Mouse (Mus musculus) hindbrain, embryonic 10.5 days (tissue): ENCODE results near the gene Eif2b5. TPM values are rescaled to one million over a fixed set of nuclear protein-coding genes. Genes with fewer than 3 reads are reported as not detected.
A peak's percentile ranks its signal among the peaks of the same experiment; 100 is the strongest.

Experiments used
- DNase-seq: peaks from one replicate; pipeline ENCODE4 v3.0.0-alpha.2; 2017; ENCODE audit warnings: low spot score
- H3K27ac ChIP-seq: fragments of 300-500 bp; sonication (generic); 2 replicates; pipeline ENCODE4 v1.5.1; 2016; ENCODE audit warnings: mild to moderate bottlenecking, moderate library complexity
- H3K27me3 ChIP-seq: fragments of 300-500 bp; sonication (generic); 2 replicates; pipeline ENCODE4 v1.6.1; 2016; ENCODE audit warnings: mild to moderate bottlenecking; ENCODE audit not compliant: poor library complexity, insufficient read depth, severe bottlenecking
- H3K36me3 ChIP-seq: fragments of 300-500 bp; sonication (generic); 2 replicates; pipeline ENCODE4 v1.6.1; 2016; ENCODE audit warnings: mild to moderate bottlenecking, moderate library complexity
- H3K4me1 ChIP-seq: fragments of 300-500 bp; sonication (generic); replicated peaks from 2 replicates; pipeline ENCODE4 v1.6.1; 2016; ENCODE audit warnings: mild to moderate bottlenecking
- H3K4me3 ChIP-seq: fragments of 300-500 bp; sonication (generic); 2 replicates; pipeline ENCODE4 v1.5.1; 2016; ENCODE audit warnings: mild to moderate bottlenecking, moderate library complexity
- H3K9me3 ChIP-seq: fragments of 300-500 bp; sonication (generic); 2 replicates; pipeline ENCODE4 v1.6.1; 2016; ENCODE audit warnings: mild to moderate bottlenecking, moderate library complexity
- WGBS: fragments of 180-500 bp; shearing (Covaris S2); methylation state at CpG from one replicate; pipeline ENCODE4 v1.1.7; 2016; 5-methylcytosine and 5-hydroxymethylcytosine counted together
- polyA plus RNA-seq: library from polyadenylated mRNA; unstranded; fragments of >200 nt; fragmentation: Nextera tagmentation; extraction: Ambion mirVana; gene quantifications from 2 replicates; pipeline ENCODE4 v1.2.1, GENCODE M21; 2016

The Eif2b5 gene
- polyA plus RNA-seq, 1 experiment from 2014 or later = 153 TPM

GRCm38 (mm10) chr16:20530941-20531340 is 32.3 kb downstream of the Eif2b5 start:
- Histone ChIP-seq H3K4me1 (peaks cover 5% of the 10 kb centered on the region), H3K36me3 (peaks cover 78% of the 10 kb centered on the region), H3K4me3 (no peak overlapping the region), H3K27me3 (no peaks in the 10 kb centered on the region), H3K27ac (no peak overlapping the region), H3K9me3 (no peaks in the 10 kb centered on the region)
- 95% methylated on average over 20 of the region's 20 CpGs for WGBS
- no peak for DNase-seq

GRCm38 (mm10) chr16:20534617-20535295 is 36.1 kb downstream of the Eif2b5 start:
- Histone ChIP-seq H3K4me3 (peak overlapping the region; percentile 79), H3K27ac (no peak overlapping the region), H3K9me3 (no peaks in the 10 kb centered on the region), H3K4me1 (peaks cover 31% of the 10 kb centered on the region), H3K27me3 (no peaks in the 10 kb centered on the region), H3K36me3 (peaks cover 68% of the 10 kb centered on the region)
- no peak for DNase-seq
- WGBS = 53% methylated on average over 10 of the region's 10 CpGs

- Histone ChIP-seq H3K27ac (peak within 1 kb of the TSS; percentile 97), H3K4me3 (peak within 1 kb of the TSS; percentile 79), H3K9me3 (no peaks in the 10 kb centered on the region), H3K4me1 (peaks cover 31% of the 10 kb centered on the region), H3K36me3 (peaks cover 68% of the 10 kb centered on the region), H3K27me3 (no peaks in the 10 kb centered on the region)
- peak; percentile 97 for DNase-seq
- under 1% methylated on average over 52 of the region's 52 CpGs for WGBS
Observed at GRCm38 (mm10) chr16:20535296-20536080, 36.9 kb downstream of the Eif2b5 start, which contains the start of gene Ap2m1. Gene Ap2m1, plus strand, starts transcription at chr16:20535478.

GRCm38 (mm10) chr16:20536081-20536665 is 37.6 kb downstream of the Eif2b5 start:
- Histone ChIP-seq H3K4me3 (peak overlapping the region; percentile 79), H3K4me1 (peaks cover 31% of the 10 kb centered on the region), H3K36me3 (peaks cover 68% of the 10 kb centered on the region), H3K27ac (peak overlapping the region; percentile 97), H3K9me3 (no peaks in the 10 kb centered on the region), H3K27me3 (no peaks in the 10 kb centered on the region)
- no peak for DNase-seq
- 37% methylated on average over 9 of the region's 9 CpGs for WGBS

- peak; percentile 10 for DNase-seq
- Histone ChIP-seq H3K27ac (peak overlapping the region; percentile 74), H3K4me3 (peak overlapping the region; percentile 79), H3K4me1 (peaks cover 31% of the 10 kb centered on the region), H3K9me3 (no peaks in the 10 kb centered on the region), H3K36me3 (peaks cover 68% of the 10 kb centered on the region), H3K27me3 (no peaks in the 10 kb centered on the region)
- whole genome bisulfite sequencing = 29% methylated on average over 5 of the region's 5 CpGs
Observed at GRCm38 (mm10) chr16:20537071-20537471, 38.5 kb downstream of the Eif2b5 start.

- Histone ChIP-seq H3K27ac (peak overlapping the region; percentile 74), H3K4me1 (peaks cover 31% of the 10 kb centered on the region), H3K9me3 (no peaks in the 10 kb centered on the region), H3K36me3 (peaks cover 68% of the 10 kb centered on the region), H3K4me3 (peak overlapping the region; percentile 79), H3K27me3 (no peaks in the 10 kb centered on the region)
- no peak for DNase-seq
- WGBS = 43% methylated on average over 6 of the region's 6 CpGs
Observed at GRCm38 (mm10) chr16:20537601-20538320, 39.1 kb downstream of the Eif2b5 start.

- peaks cover 31% of the 10 kb centered on the region for H3K4me1 ChIP-seq
- H3K27ac ChIP-seq = no peak overlapping the region
- 78% methylated on average over 3 of the region's 3 CpGs for WGBS
- no peaks in the 10 kb centered on the region for H3K27me3 ChIP-seq
- no peaks in the 10 kb centered on the region for H3K9me3 ChIP-seq
- no peak for DNase-seq
- no peak overlapping the region for H3K4me3 ChIP-seq
- H3K36me3 ChIP-seq = peaks cover 74% of the 10 kb centered on the region
Observed at GRCm38 (mm10) chr16:20539649-20540048, 41.0 kb downstream of the Eif2b5 start.

GRCm38 (mm10) chr16:20540438-20540837 is 41.8 kb downstream of the Eif2b5 start:
- Histone ChIP-seq H3K4me3 (no peak overlapping the region), H3K4me1 (peaks cover 31% of the 10 kb centered on the region), H3K27ac (no peak overlapping the region), H3K9me3 (no peaks in the 10 kb centered on the region), H3K27me3 (no peaks in the 10 kb centered on the region), H3K36me3 (peaks cover 82% of the 10 kb centered on the region)
- WGBS = 88% methylated on average over 4 of the region's 4 CpGs
- DNase-seq = no peak

- Histone ChIP-seq H3K4me3 (no peak overlapping the region), H3K36me3 (peaks cover 64% of the 10 kb centered on the region), H3K27me3 (no peaks in the 10 kb centered on the region), H3K27ac (no peak overlapping the region), H3K4me1 (peaks cover 18% of the 10 kb centered on the region), H3K9me3 (no peaks in the 10 kb centered on the region)
- 92% methylated on average over 10 of the region's 10 CpGs for WGBS
- DNase-seq = no peak
Observed at GRCm38 (mm10) chr16:20545696-20546095, 47.1 kb downstream of the Eif2b5 start.

GRCm38 (mm10) chr16:20547423-20547822 is 48.8 kb downstream of the Eif2b5 start:
- no peaks in the 10 kb centered on the region for H3K9me3 ChIP-seq
- 60% methylated on average over 5 of the region's 5 CpGs for WGBS
- H3K27ac ChIP-seq = no peak overlapping the region
- H3K27me3 ChIP-seq = no peaks in the 10 kb centered on the region
- peak overlapping the region; percentile 68 for H3K4me3 ChIP-seq
- peaks cover 18% of the 10 kb centered on the region for H3K4me1 ChIP-seq
- peaks cover 63% of the 10 kb centered on the region for H3K36me3 ChIP-seq
- DNase-seq = no peak

- peaks cover 64% of the 10 kb centered on the region for H3K36me3 ChIP-seq
- no peaks in the 10 kb centered on the region for H3K27me3 ChIP-seq
- H3K4me3 ChIP-seq = peak within 1 kb of the TSS; percentile 68
- DNase-seq = peak; percentile 98
- WGBS = under 1% methylated on average over 56 of the region's 56 CpGs
- H3K9me3 ChIP-seq = no peaks in the 10 kb centered on the region
- H3K4me1 ChIP-seq = peaks cover 18% of the 10 kb centered on the region
- peak within 1 kb of the TSS; percentile 88 for H3K27ac ChIP-seq
Observed at GRCm38 (mm10) chr16:20548096-20548948, 49.7 kb downstream of the Eif2b5 start, which contains the start of gene Abcf3. Gene Abcf3, plus strand, starts transcription at chr16:20548577.

GRCm38 (mm10) chr16:20549161-20549560 is 50.5 kb downstream of the Eif2b5 start:
- WGBS = 56% methylated on average over 9 of the region's 9 CpGs
- Histone ChIP-seq H3K4me1 (peaks cover 18% of the 10 kb centered on the region), H3K9me3 (no peaks in the 10 kb centered on the region), H3K36me3 (peaks cover 66% of the 10 kb centered on the region), H3K27ac (peak overlapping the region; percentile 88), H3K27me3 (no peaks in the 10 kb centered on the region), H3K4me3 (peak overlapping the region; percentile 68)
- no peak for DNase-seq
